ENCODE assay signal across 9 mouse cellular contexts in the genomic region with DNA sequence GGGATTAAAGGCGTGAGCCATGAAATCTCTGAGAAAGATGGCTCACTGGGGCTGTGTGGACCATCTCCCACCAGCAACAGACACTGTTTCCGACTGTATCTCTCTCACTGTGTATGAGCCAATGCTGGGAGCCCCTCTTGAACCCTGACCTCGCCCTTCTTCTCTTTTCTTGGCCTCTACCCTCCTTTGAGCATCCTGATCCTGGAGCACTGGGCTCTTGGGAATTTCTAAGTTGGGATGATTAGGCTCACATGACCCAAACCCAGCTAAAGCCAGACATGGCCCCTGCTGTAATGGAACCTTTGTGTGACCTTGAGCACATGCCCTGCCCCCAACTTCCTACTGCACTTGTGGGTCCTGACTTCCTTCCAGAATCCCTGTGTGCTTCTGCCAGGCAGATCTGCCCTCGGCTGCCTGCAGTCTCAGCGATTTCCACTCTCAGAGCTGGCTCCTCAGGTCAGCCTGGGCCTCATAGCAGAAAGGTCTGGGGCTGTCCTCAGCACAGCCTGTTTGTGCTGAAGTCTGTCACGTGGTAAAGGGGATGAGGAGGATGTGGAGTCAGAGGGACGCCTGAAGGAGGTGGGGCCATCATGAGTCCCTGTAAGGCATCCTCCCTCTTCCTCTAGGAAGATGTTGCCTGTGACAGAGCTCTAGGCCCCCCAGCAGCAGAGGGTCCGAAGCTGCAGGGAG.
DNase-seq lines count a peak whose midpoint lies in the region; ATAC-seq and TF ChIP-seq lines count a peak whose summit lies in the region.
"Had no signal": no experiment of that assay in that cellular context is flagged by ENCODE, and none has a peak within 500 bp of the region (broad histone marks: within the 10 kb centered on the region; RNA-seq: fewer than 3 reads in every experiment).

No protein-coding gene starts in this region.

- H3K36me3 ChIP-seq in heart, adult 2 months (ENCODE audit: control insufficient read depth, insufficient read depth, low read length) = no peaks in the 10 kb centered on the region
- peaks cover 9% of the 10 kb centered on the region for H3K36me3 ChIP-seq in kidney, embryonic 14.5 days (ENCODE audit: control insufficient read depth, insufficient read depth, low read length)
- no peaks in the 10 kb centered on the region for H3K36me3 ChIP-seq in liver, embryonic 16.5 days (ENCODE audit: control insufficient read depth, insufficient read depth)

- no peak for TF ChIP-seq EP300 in heart, adult 2 months (IDR thresholded peaks at IDR 0.05; ENCODE audit: insufficient read depth, low read depth, low read length)

- DNase-seq in heart, adult 2 months = no peak
- DNase-seq in heart, adult 8-10 months (ENCODE audit: low spot score) = no peak
- peak; percentile 36 to 66 for DNase-seq in kidney, postnatal 25 days
- no peak for DNase-seq in cerebellum, postnatal 14 days

- intact Hi-C loops in heart, adult 2 months (cut with DNase I) = loop anchor here (1.0 to 2.0 kb wide), 5 partner anchors 34 to 868 kb away; a partner anchor contains a TSS

- H3K27ac ChIP-seq in heart, adult 2 months = peak overlapping the region; percentile 12; the same call in 1 of the 2 replicates
- no peak overlapping the region for H3K27ac ChIP-seq in kidney, embryonic 14.5 days (ENCODE audit: low read depth, low read length)
- no peak overlapping the region for H3K27ac ChIP-seq in liver, embryonic 16.5 days (ENCODE audit: low read length)

- TF ChIP-seq POLR2A in heart, adult 2 months (IDR thresholded peaks at IDR 0.05; ENCODE audit: insufficient read depth, low read depth, low read length) = no peak

- 0 out of 2 replicates have a peak, but pooled peaks cover 1% of the 10 kb centered on the region for H3K9me3 ChIP-seq in kidney, embryonic 14.5 days (ENCODE audit: control insufficient read depth, low read length)
- H3K9me3 ChIP-seq in liver, embryonic 16.5 days (replicated peaks; ENCODE audit: control insufficient read depth, low read length) = no peaks in the 10 kb centered on the region

- H3K4me3 ChIP-seq in heart, adult 2 months = no peak overlapping the region
- H3K4me3 ChIP-seq in kidney, embryonic 14.5 days (ENCODE audit: low read length) = no peak overlapping the region
- H3K4me3 ChIP-seq in liver, embryonic 16.5 days (ENCODE audit: low read depth, low read length) = no peak overlapping the region
- H3K4me3 ChIP-seq: myocyte had no signal

- H3K4me1 ChIP-seq in heart, adult 2 months (ENCODE audit: control insufficient read depth, insufficient read depth, low read length) = peaks cover 4% of the 10 kb centered on the region
- no peaks in the 10 kb centered on the region for H3K4me1 ChIP-seq in kidney, embryonic 14.5 days (ENCODE audit: control insufficient read depth, insufficient read depth, low read length)
- H3K4me1 ChIP-seq in liver, embryonic 16.5 days (ENCODE audit: control insufficient read depth, low read depth, low read length) = no peaks in the 10 kb centered on the region

- no peak overlapping the region for H3K4me2 ChIP-seq in kidney, embryonic 14.5 days (replicated peaks; ENCODE audit: low read depth, low read length)
- H3K4me2 ChIP-seq in liver, embryonic 16.5 days (ENCODE audit: low read depth, low read length) = no peak overlapping the region

- no peaks in the 10 kb centered on the region for H3K27me3 ChIP-seq in heart, adult 2 months (ENCODE audit: control insufficient read depth, insufficient read depth, low read length)
- H3K27me3 ChIP-seq in kidney, embryonic 14.5 days (ENCODE audit: control insufficient read depth, insufficient read depth, low read length) = no peaks in the 10 kb centered on the region
- no peaks in the 10 kb centered on the region for H3K27me3 ChIP-seq in liver, embryonic 16.5 days (ENCODE audit: control insufficient read depth, insufficient read depth, low read depth, low read length)

- H3K9ac ChIP-seq in heart, adult 2 months (ENCODE audit: low read depth, low read length) = no peak overlapping the region
- H3K9ac ChIP-seq in kidney, embryonic 14.5 days (ENCODE audit: low read depth, low read length) = no peak overlapping the region
- H3K9ac ChIP-seq in liver, embryonic 16.5 days (ENCODE audit: low read depth, low read length) = no peak overlapping the region

- no peaks in the 10 kb centered on the region for H3K79me2 ChIP-seq in heart, adult 2 months (replicated peaks; ENCODE audit: control insufficient read depth, insufficient read depth, low read length)

- ATAC-seq in kidney, embryonic 14.5 days (ENCODE audit: low FRiP score, low TSS enrichment) = no peak
- ATAC-seq in granulocyte monocyte progenitor cell, adult 5-6 weeks (replicated peaks; ENCODE audit: poor library complexity, severe bottlenecking) = 0 out of 2 replicates have a peak, but pooled peaks have one; percentile 14
- peak; percentile 64 for ATAC-seq in liver, embryonic 16.5 days (ENCODE audit: low read depth)
- no peak for ATAC-seq in frontal cortex, adult (ENCODE audit: low TSS enrichment)

- no peak for TF ChIP-seq CTCF in heart, adult 2 months (IDR thresholded peaks at IDR 0.05)

- WGBS in heart, adult 2 months = 44% methylated on average over 8 of the region's 8 CpGs
- 72% methylated on average over 8 of the region's 8 CpGs for WGBS in kidney, embryonic 14.5 days
- WGBS in liver, embryonic 16.5 days (ENCODE audit: insufficient replicate concordance) = 41% methylated on average over 8 of the region's 8 CpGs

Comparison
In these comparisons a context has a peak if more than half of its experiments do, and no peak if none do; other contexts are left out.
1. DNase-seq: peak in kidney, postnatal 25 days (2 of 2); none in heart, adult 2 months (0 of 2), heart, adult 8-10 months (single experiment) and cerebellum, postnatal 14 days (0 of 2).
2. ATAC-seq: peak in granulocyte monocyte progenitor cell, adult 5-6 weeks (single experiment) and liver, embryonic 16.5 days (single experiment); none in kidney, embryonic 14.5 days (single experiment) and frontal cortex, adult (single experiment).